ENCODE assay signal across 17 mouse cellular contexts in the genomic region with DNA sequence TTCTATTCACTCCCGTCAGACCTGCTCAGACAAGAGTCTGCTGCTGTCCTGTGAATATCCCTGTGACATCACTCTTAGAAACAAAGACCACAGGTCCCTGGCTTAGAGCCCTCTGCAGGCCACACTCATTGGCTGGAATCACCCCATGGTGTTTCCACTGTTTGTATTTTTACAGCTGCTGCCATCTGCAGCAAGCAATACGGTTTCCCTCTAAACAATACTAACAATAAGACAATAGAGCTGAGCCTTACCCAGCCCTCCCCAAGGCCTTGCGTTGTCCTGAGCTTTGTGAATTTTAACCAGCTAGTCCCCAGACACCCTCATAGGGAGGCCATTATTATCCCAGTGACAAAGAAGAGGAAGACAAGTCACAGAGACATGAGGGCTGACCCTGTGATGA.
A peak's percentile ranks its signal among the peaks of the same experiment; 100 is the strongest.
DNase-seq lines count a peak whose midpoint lies in the region; ATAC-seq lines count a peak whose summit lies in the region.
"Had no signal": no experiment of that assay in that cellular context is flagged by ENCODE, and none has a peak within 500 bp of the region (broad histone marks: within the 10 kb centered on the region; RNA-seq: fewer than 3 reads in every experiment).

No protein-coding gene starts in this region.

- WGBS in embryonic facial prominence, embryonic 11.5 days, result 42% methylated on average over 3 of the region's 3 CpGs
- 46% methylated on average over 3 of the region's 3 CpGs for WGBS in embryonic facial prominence, embryonic 10.5 days
- WGBS in midbrain, embryonic 10.5 days, result 17% methylated on average over 3 of the region's 3 CpGs
- 14% methylated on average over 3 of the region's 3 CpGs for WGBS in midbrain, embryonic 15.5 days
- 19% methylated on average over 3 of the region's 3 CpGs for WGBS in neural tube, embryonic 11.5 days

- intact Hi-C loops in heart, postnatal 10 days (cut with DNase I), result no loop called here

- no peaks in the 10 kb centered on the region for H3K4me1 ChIP-seq in embryonic facial prominence, embryonic 11.5 days (ENCODE audit: control insufficient read depth, insufficient read depth, low read length)
- peaks cover 20% of the 10 kb centered on the region for H3K4me1 ChIP-seq in embryonic facial prominence, embryonic 10.5 days
- peaks cover 45% of the 10 kb centered on the region for H3K4me1 ChIP-seq in midbrain, embryonic 10.5 days
- H3K4me1 ChIP-seq in midbrain, embryonic 15.5 days, result peaks cover 23% of the 10 kb centered on the region
- peaks cover 14% of the 10 kb centered on the region for H3K4me1 ChIP-seq in neural tube, embryonic 11.5 days (ENCODE audit: control insufficient read depth, insufficient read depth, low read length)
- H3K4me1 ChIP-seq: lung, embryonic 15.5 days had no signal

- ATAC-seq in embryonic facial prominence, embryonic 11.5 days (replicated peaks; ENCODE audit: insufficient number of reproducible peaks, low FRiP score, low TSS enrichment, low read depth), result peak; percentile 56; the same call in 1 of the 2 replicates
- ATAC-seq in midbrain, embryonic 15.5 days (replicated peaks), result no peak
- ATAC-seq in neural tube, embryonic 11.5 days (ENCODE audit: insufficient read depth, low FRiP score, low TSS enrichment), result no peak
- ATAC-seq: forebrain, embryonic 16.5 days; intestine, postnatal 0 days had no signal

- no peaks in the 10 kb centered on the region for H3K36me3 ChIP-seq in embryonic facial prominence, embryonic 11.5 days (replicated peaks; ENCODE audit: control insufficient read depth, insufficient read depth, low read depth, low read length)
- no peaks in the 10 kb centered on the region for H3K36me3 ChIP-seq in embryonic facial prominence, embryonic 10.5 days (replicated peaks)
- no peaks in the 10 kb centered on the region for H3K36me3 ChIP-seq in midbrain, embryonic 10.5 days
- no peaks in the 10 kb centered on the region for H3K36me3 ChIP-seq in midbrain, embryonic 15.5 days (replicated peaks)
- H3K36me3 ChIP-seq in neural tube, embryonic 11.5 days (ENCODE audit: control insufficient read depth, insufficient read depth, low read length), result no peaks in the 10 kb centered on the region
- H3K36me3 ChIP-seq: hindbrain, embryonic 15.5 days; lung, embryonic 15.5 days; neural tube, embryonic 12.5 days had no signal

- H3K27ac ChIP-seq in embryonic facial prominence, embryonic 11.5 days (replicated peaks; ENCODE audit: low read depth, low read length), result no peak overlapping the region
- no peak overlapping the region; the same call in 1 of the 2 replicates for H3K27ac ChIP-seq in embryonic facial prominence, embryonic 10.5 days (replicated peaks)
- H3K27ac ChIP-seq in midbrain, embryonic 10.5 days (replicated peaks), result peak overlapping the region; percentile 82
- no peak overlapping the region for H3K27ac ChIP-seq in midbrain, embryonic 15.5 days
- H3K27ac ChIP-seq in neural tube, embryonic 11.5 days (ENCODE audit: low read depth, low read length), result 0 out of 2 replicates have a peak overlapping the region, but pooled peaks have one; percentile 41
- H3K27ac ChIP-seq: hindbrain, embryonic 15.5 days; liver, embryonic 14.5 days; lung, embryonic 15.5 days; neural tube, embryonic 12.5 days had no signal

- no peak overlapping the region for H3K4me2 ChIP-seq in embryonic facial prominence, embryonic 11.5 days (ENCODE audit: low read depth, low read length)
- H3K4me2 ChIP-seq in midbrain, embryonic 15.5 days, result no peak overlapping the region
- H3K4me2 ChIP-seq in neural tube, embryonic 11.5 days (ENCODE audit: low read depth), result no peak overlapping the region
- H3K4me2 ChIP-seq: hindbrain, embryonic 15.5 days; lung, embryonic 15.5 days; neural tube, embryonic 12.5 days had no signal

- no peak overlapping the region for H3K9ac ChIP-seq in embryonic facial prominence, embryonic 11.5 days (replicated peaks; ENCODE audit: low read length)
- no peak overlapping the region for H3K9ac ChIP-seq in midbrain, embryonic 15.5 days
- no peak overlapping the region for H3K9ac ChIP-seq in neural tube, embryonic 11.5 days (ENCODE audit: low read length)
- H3K9ac ChIP-seq: hindbrain, embryonic 15.5 days; liver, embryonic 14.5 days; lung, embryonic 15.5 days; neural tube, embryonic 12.5 days had no signal

- no peaks in the 10 kb centered on the region for H3K9me3 ChIP-seq in embryonic facial prominence, embryonic 11.5 days (replicated peaks; ENCODE audit: control insufficient read depth, low read length)
- H3K9me3 ChIP-seq in embryonic facial prominence, embryonic 10.5 days, result no peaks in the 10 kb centered on the region
- peaks cover 5% of the 10 kb centered on the region; the same call in 1 of the 2 replicates for H3K9me3 ChIP-seq in midbrain, embryonic 10.5 days (replicated peaks)
- H3K9me3 ChIP-seq in midbrain, embryonic 15.5 days, result no peaks in the 10 kb centered on the region
- no peaks in the 10 kb centered on the region for H3K9me3 ChIP-seq in neural tube, embryonic 11.5 days (ENCODE audit: control insufficient read depth, low read length)
- H3K9me3 ChIP-seq: hindbrain, embryonic 15.5 days; lung, embryonic 15.5 days; neural tube, embryonic 12.5 days had no signal

- no peaks in the 10 kb centered on the region for H3K27me3 ChIP-seq in embryonic facial prominence, embryonic 11.5 days (ENCODE audit: control insufficient read depth, insufficient read depth, low read length)
- H3K27me3 ChIP-seq in embryonic facial prominence, embryonic 10.5 days (replicated peaks; ENCODE audit: low read depth, poor library complexity, severe bottlenecking), result no peaks in the 10 kb centered on the region
- H3K27me3 ChIP-seq in midbrain, embryonic 10.5 days (ENCODE audit: low read depth, poor library complexity, severe bottlenecking), result 0 out of 2 replicates have a peak, but pooled peaks cover 3% of the 10 kb centered on the region
- H3K27me3 ChIP-seq in midbrain, embryonic 15.5 days (replicated peaks), result no peaks in the 10 kb centered on the region
- no peaks in the 10 kb centered on the region for H3K27me3 ChIP-seq in neural tube, embryonic 11.5 days (ENCODE audit: control insufficient read depth, insufficient read depth, low read length)
- H3K27me3 ChIP-seq: hindbrain, embryonic 15.5 days; lung, embryonic 15.5 days; neural tube, embryonic 12.5 days had no signal

- DNase-seq in embryonic facial prominence, embryonic 11.5 days (ENCODE audit: low spot score), result no peak
- DNase-seq in embryonic facial prominence, embryonic 10.5 days (ENCODE audit: low spot score), result no peak
- peak; percentile 24 for DNase-seq in midbrain, embryonic 10.5 days (ENCODE audit: low spot score)
- peak; percentile 28 for DNase-seq in embryo, embryonic 11 days
- no peak for DNase-seq in neural tube, embryonic 11.5 days (ENCODE audit: low spot score)
- no peak for DNase-seq in heart, postnatal 10 days
- DNase-seq: adrenal gland, postnatal 36 days; lung, postnatal 4 days; right cerebral cortex, postnatal 14 days; thymus, postnatal 36 days had no signal

- no peak overlapping the region for H3K4me3 ChIP-seq in embryonic facial prominence, embryonic 11.5 days (ENCODE audit: low read depth, low read length)
- no peak overlapping the region for H3K4me3 ChIP-seq in embryonic facial prominence, embryonic 10.5 days
- no peak overlapping the region for H3K4me3 ChIP-seq in midbrain, embryonic 10.5 days
- H3K4me3 ChIP-seq in midbrain, embryonic 15.5 days, result no peak overlapping the region
- H3K4me3 ChIP-seq in neural tube, embryonic 11.5 days (ENCODE audit: low read depth, low read length), result no peak overlapping the region
- H3K4me3 ChIP-seq: hindbrain, embryonic 15.5 days; lung, embryonic 15.5 days; neural tube, embryonic 12.5 days had no signal

Comparison
In these comparisons a context has a peak if more than half of its experiments do, and no peak if none do; other contexts are left out.
1. H3K27ac ChIP-seq: peak in midbrain, embryonic 10.5 days (single experiment) and neural tube, embryonic 11.5 days (single experiment); none in embryonic facial prominence, embryonic 11.5 days (single experiment), embryonic facial prominence, embryonic 10.5 days (single experiment) and midbrain, embryonic 15.5 days (single experiment).
2. DNase-seq: peak in midbrain, embryonic 10.5 days (single experiment) and embryo, embryonic 11 days (single experiment); none in embryonic facial prominence, embryonic 11.5 days (single experiment), embryonic facial prominence, embryonic 10.5 days (single experiment), neural tube, embryonic 11.5 days (single experiment) and heart, postnatal 10 days (0 of 2).